Mouse (Mus musculus) C2C12 (cell line): Measurements from ENCODE around the gene Pilrb2.

Source experiments
- CEBPB ChIP-seq: IDR thresholded peaks from one replicate; pipeline ENCODE4 v1.6.1; 2011; ENCODE audit warnings: low read depth, mild to moderate bottlenecking, control low read depth, moderate library complexity
- CTCF ChIP-seq: IDR thresholded peaks from one replicate; pipeline ENCODE4 v1.5.1; 2011; ENCODE audit not compliant: control insufficient read depth, insufficient read depth, insufficient read length
- MAX ChIP-seq: IDR thresholded peaks from one replicate; pipeline ENCODE4 v1.6.1; 2011; ENCODE audit warnings: mild to moderate bottlenecking, control low read depth
- MYOD1 ChIP-seq: IDR thresholded peaks from one replicate; pipeline ENCODE4 v1.6.1; 2011; ENCODE audit warnings: low read depth; ENCODE audit not compliant: control insufficient read depth, insufficient read length
- MYOG ChIP-seq: IDR thresholded peaks from one replicate; pipeline ENCODE4 v1.6.1; 2011; ENCODE audit not compliant: control insufficient read depth, insufficient read length; ENCODE audit errors: extremely low read depth
- USF1 ChIP-seq: IDR thresholded peaks from one replicate; pipeline ENCODE4 v1.6.1; 2011; ENCODE audit warnings: low read depth, mild to moderate bottlenecking, control low read depth, moderate library complexity

GRCm38 (mm10) chr5:137828694-137829093, 42.9 kb downstream of the Pilrb2 start:
- TF ChIP-seq CTCF = no peak
- TF ChIP-seq MYOG = no peak
- no peak for TF ChIP-seq MAX
- TF ChIP-seq USF1 = no peak
- no peak for TF ChIP-seq CEBPB
- no peak for TF ChIP-seq MYOD1
